Mouse (Mus musculus) kidney, adult 2 months (tissue): ENCODE measurements around the gene Ehd4.

Experiments used
- CTCF ChIP-seq: fragments of 200-500 bp; conservative IDR thresholded peaks from 2 replicates; pipeline ENCODE4 v1.5.1; 2011; ENCODE audit warnings: low read depth, mild to moderate bottlenecking, control low read depth, low read length, moderate library complexity, mixed read lengths; ENCODE audit not compliant: insufficient read depth, insufficient read length
- POLR2A ChIP-seq: fragments of 200-500 bp; IDR thresholded peaks from one replicate; pipeline ENCODE4 v1.6.1; 2011; ENCODE audit warnings: low read depth, low read length, control low read depth

- TF ChIP-seq CTCF (no peak), POLR2A (no peak)
Measured at GRCm38 (mm10) chr2:120074096-120074495, 80.3 kb downstream of the Ehd4 start.
